Mouse (Mus musculus) G1E (cell line): ENCODE data around the gene Ankra2. TPM values are rescaled to one million over a fixed set of nuclear protein-coding genes. Genes with fewer than 3 reads are reported as not detected.

Experiments used
- ATAC-seq: 2 replicates; pipeline ENCODE4 v1.8.0; 2016; ENCODE audit warnings: mild to moderate bottlenecking; ENCODE audit not compliant: insufficient number of reproducible peaks, poor library complexity, low FRiP score, severe bottlenecking; ENCODE audit errors: extremely low read depth
- DNase-seq: peaks from one replicate; pipeline ENCODE4 v3.0.0; 2012; ENCODE audit warnings: low spot score
- H3K27me3 ChIP-seq: 2 replicates; pipeline ENCODE4 v1.6.1; 2012; ENCODE audit warnings: mild to moderate bottlenecking, low read length, inconsistent platforms; ENCODE audit not compliant: insufficient read depth
- H3K36me3 ChIP-seq: replicated peaks from 2 replicates; pipeline ENCODE3; 2012; ENCODE audit warnings: mild to moderate bottlenecking, inconsistent platforms
- H3K4me1 ChIP-seq: 2 replicates; pipeline ENCODE4 v1.6.1; 2012; ENCODE audit warnings: low read depth, low read length, inconsistent platforms, mixed read lengths; ENCODE audit not compliant: insufficient read depth
- H3K4me3 ChIP-seq: 2 replicates; pipeline ENCODE4 v1.5.1; 2012; ENCODE audit warnings: low read depth, mild to moderate bottlenecking, inconsistent platforms, low read length, moderate library complexity, mixed read lengths
- H3K9me3 ChIP-seq: replicated peaks from 2 replicates; pipeline ENCODE4 v1.6.1; 2012; ENCODE audit warnings: inconsistent platforms
- CTCF ChIP-seq: IDR thresholded peaks from 2 replicates; pipeline ENCODE4 v1.5.1; 2012; ENCODE audit warnings: low read depth, low read length, inconsistent platforms, mixed read lengths
- GATA1 ChIP-seq: IDR thresholded peaks from 2 replicates; pipeline ENCODE4 v1.6.1; 2012; ENCODE audit warnings: borderline replicate concordance, low read length, inconsistent platforms, mixed read lengths
- GATA2 ChIP-seq: IDR thresholded peaks from 2 replicates; pipeline ENCODE4 v1.6.1; 2012; ENCODE audit warnings: low read depth, low read length, inconsistent platforms, borderline replicate concordance
- POLR2AphosphoS5 ChIP-seq: IDR thresholded peaks from 2 replicates; pipeline ENCODE4 v1.6.1; 2012; ENCODE audit warnings: low read depth, low read length, inconsistent platforms; ENCODE audit not compliant: insufficient replicate concordance
- TAL1 ChIP-seq: conservative IDR thresholded peaks from 2 replicates; pipeline ENCODE4 v1.6.1; 2012; ENCODE audit warnings: low read depth, low read length, inconsistent platforms, mixed read lengths
- polyA plus RNA-seq: library from polyadenylated mRNA; stranded (reverse); fragments of >175 nt; gene quantifications from 2 replicates; pipeline ENCODE4 v1.2.3, GENCODE M21; 2012
- total RNA-seq, 2 experiments: library from RNA; stranded (forward) in 1 of 2; stranded (reverse) in 1 of 2; fragments of 200-1000 nt in 1 of 2; fragments of >200 nt in 1 of 2; fragmentation: Nextera tagmentation in 1 of 2; gene quantifications; 2 replicates each; pipeline ENCODE4 v1.2.3; 2014 to 2017

Ankra2 gene
- total and polyA plus RNA-seq, 3 experiments, result 16.3 to 53.0 (median 29.0) TPM

GRCm38 (mm10) chr13:98280990-98281650 lies 18.2 kb downstream of the Ankra2 start:
- ATAC-seq (no peak), DNase-seq (no peak)
- TF ChIP-seq GATA1 (no peak), CTCF (no peak), TAL1 (no peak), GATA2 (no peak), POLR2AphosphoS5 (no peak)
- Histone ChIP-seq H3K36me3 (peaks cover 6% of the 10 kb centered on the region), H3K4me3 (no peak overlapping the region), H3K4me1 (peaks cover 10% of the 10 kb centered on the region), H3K9me3 (no peaks in the 10 kb centered on the region), H3K27me3 (peaks cover 14% of the 10 kb centered on the region)

GRCm38 (mm10) chr13:98290719-98291118 lies 27.8 kb downstream of the Ankra2 start:
- ATAC-seq, result no peak
- Histone ChIP-seq H3K27me3 (peaks cover 34% of the 10 kb centered on the region), H3K4me1 (0 out of 2 replicates have a peak, but pooled peaks cover 2% of the 10 kb centered on the region), H3K9me3 (peaks cover 5% of the 10 kb centered on the region), H3K4me3 (no peak overlapping the region), H3K36me3 (no peaks in the 10 kb centered on the region)
- TF ChIP-seq TAL1, result no peak
- no peak for TF ChIP-seq POLR2AphosphoS5
- TF ChIP-seq GATA1, result no peak
- no peak for TF ChIP-seq GATA2
- no peak for TF ChIP-seq CTCF
- no peak for DNase-seq

GRCm38 (mm10) chr13:98291712-98292111 lies 28.8 kb downstream of the Ankra2 start:
- Histone ChIP-seq H3K27me3 (peaks cover 28% of the 10 kb centered on the region), H3K36me3 (no peaks in the 10 kb centered on the region), H3K4me1 (peaks cover 2% of the 10 kb centered on the region; the same call in 1 of the 2 replicates), H3K9me3 (peaks cover 5% of the 10 kb centered on the region), H3K4me3 (no peak overlapping the region)
- TF ChIP-seq GATA2 (no peak), POLR2AphosphoS5 (no peak), TAL1 (no peak), GATA1 (no peak), CTCF (no peak)
- no peak for DNase-seq
- no peak for ATAC-seq

GRCm38 (mm10) chr13:98296072-98296471 lies 33.2 kb downstream of the Ankra2 start:
- ATAC-seq, result no peak
- Histone ChIP-seq H3K4me3 (no peak overlapping the region), H3K4me1 (peaks cover 8% of the 10 kb centered on the region; the same call in 1 of the 2 replicates), H3K9me3 (peaks cover 5% of the 10 kb centered on the region), H3K27me3 (peaks cover 13% of the 10 kb centered on the region), H3K36me3 (no peaks in the 10 kb centered on the region)
- TF ChIP-seq GATA1, result no peak
- no peak for TF ChIP-seq CTCF
- TF ChIP-seq GATA2, result no peak
- TF ChIP-seq POLR2AphosphoS5, result no peak
- no peak for TF ChIP-seq TAL1
- DNase-seq, result no peak

- ATAC-seq (no peak), DNase-seq (no peak)
- Histone ChIP-seq H3K4me3 (no peak overlapping the region), H3K4me1 (peaks cover 8% of the 10 kb centered on the region; the same call in 1 of the 2 replicates), H3K9me3 (peaks cover 5% of the 10 kb centered on the region), H3K27me3 (0 out of 2 replicates have a peak, but pooled peaks cover 4% of the 10 kb centered on the region), H3K36me3 (no peaks in the 10 kb centered on the region)
- no peak for TF ChIP-seq GATA1
- TF ChIP-seq CTCF, result 0 out of 2 replicates have a peak, but pooled peaks have one; percentile 8
Measured at GRCm38 (mm10) chr13:98297883-98298482, 35.1 kb downstream of the Ankra2 start.

- peak; percentile 58 for DNase-seq
- peaks cover 5% of the 10 kb centered on the region for H3K9me3 ChIP-seq
- ATAC-seq, result peak; percentile 70
- peaks cover 6% of the 10 kb centered on the region; the same call in 1 of the 2 replicates for H3K27me3 ChIP-seq
- H3K4me3 ChIP-seq, result no peak overlapping the region
- TF ChIP-seq TAL1 (no peak), GATA2 (no peak), CTCF (peak; percentile 65)
- peaks cover 6% of the 10 kb centered on the region; the same call in 1 of the 2 replicates for H3K4me1 ChIP-seq
- H3K36me3 ChIP-seq, result no peaks in the 10 kb centered on the region
Measured at GRCm38 (mm10) chr13:98298833-98299758, 36.2 kb downstream of the Ankra2 start.
